Mouse (Mus musculus) left cerebral cortex, postnatal 10 days (tissue): ENCODE measurements at regions not wholly inside any gene's neighbourhood (a gene's known extent, or its start where the extent isn't known, plus 50 kb on each side); places are given as distances from the start of the nearest gene placed in this dataset.

ENCODE experiments used
- DNase-seq, 2 experiments: peaks; one replicate each; pipeline ENCODE4 v3.0.0; 2021 to 2022; ENCODE audit warnings: low spot score in 2 of 2, mixed read lengths in 1 of 2; ENCODE audit errors: extremely low spot score in 1 of 2
- intact Hi-C: fragments of 180-260 bp; cut with DNase I; formaldehyde crosslinking; loops from one replicate; pipeline ENCODE4 v1.15.1; 2025

- no peak for DNase-seq
- intact Hi-C loops, result no loop called here
Measured at GRCm38 (mm10) chr2:158909086-158909485, 114.5 kb downstream of the Dhx35 start.

- intact Hi-C loops, result loop anchor here (5.0 kb wide), 4 partner anchors 152 to 1682 kb away; partner anchors contain the start of gene Mafb
- DNase-seq, result no peak
Measured at GRCm38 (mm10) chr2:158910325-158910724, 115.7 kb downstream of the Dhx35 start.

- peak in 1 of 2 experiments; percentile 14 for DNase-seq
- intact Hi-C loops, result loop anchor here (5.0 kb wide), 4 partner anchors 151 to 1681 kb away; partner anchors contain the start of gene Mafb
Measured at GRCm38 (mm10) chr2:158911191-158911590, 116.6 kb downstream of the Dhx35 start.

- intact Hi-C loops, result loop anchor here (5.0 kb wide), 4 partner anchors 150 to 1680 kb away; partner anchors contain the start of gene Mafb
- peak; percentile 40 to 69 for DNase-seq
Measured at GRCm38 (mm10) chr2:158912631-158913258, 118.1 kb downstream of the Dhx35 start.

- DNase-seq, result peak; percentile 6 to 50
- intact Hi-C loops, result no loop called here
Measured at GRCm38 (mm10) chr2:158917398-158917797, 122.8 kb downstream of the Dhx35 start.

GRCm38 (mm10) chr2:158918312-158918711 lies 123.7 kb downstream of the Dhx35 start:
- intact Hi-C loops, result no loop called here
- no peak for DNase-seq

GRCm38 (mm10) chr2:158921342-158922255 lies 127.0 kb downstream of the Dhx35 start:
- no peak for DNase-seq
- intact Hi-C loops, result no loop called here

- intact Hi-C loops, result no loop called here
- no peak for DNase-seq
Measured at GRCm38 (mm10) chr2:158922766-158923165, 128.2 kb downstream of the Dhx35 start.

GRCm38 (mm10) chr2:158929507-158929906 lies 134.9 kb downstream of the Dhx35 start:
- intact Hi-C loops, result no loop called here
- DNase-seq, result no peak

DNA sequence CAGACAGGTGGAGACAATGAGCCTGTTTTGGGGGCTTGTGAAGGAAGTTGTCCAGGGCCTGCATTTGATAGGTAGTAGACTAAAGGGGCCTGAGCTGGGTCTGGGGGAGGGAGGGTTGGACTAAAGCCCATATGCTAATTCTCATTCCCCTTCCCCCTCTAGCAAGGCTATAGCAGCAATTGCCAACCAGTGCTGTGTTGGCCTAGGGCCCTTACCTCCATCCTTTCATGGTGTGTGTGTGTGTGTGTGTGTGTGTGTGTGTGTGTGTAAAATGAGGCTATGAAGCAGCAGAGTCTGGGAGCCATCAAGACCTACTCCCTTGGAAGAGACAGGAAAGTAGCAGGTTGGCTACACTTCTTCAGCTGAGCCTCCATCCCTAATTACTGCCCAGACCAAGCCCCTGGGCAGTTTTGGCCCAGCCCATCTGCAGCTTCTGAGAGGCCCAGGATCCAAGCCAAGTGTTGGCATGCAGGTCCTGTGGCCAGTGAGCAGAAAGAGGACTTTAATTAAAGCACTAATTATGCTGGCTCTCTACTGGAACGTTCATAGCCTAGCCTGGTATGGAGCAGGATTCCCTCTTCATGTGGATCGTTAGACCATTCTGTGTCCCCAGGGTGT lies 143.4 kb downstream of the Dhx35 start:
- intact Hi-C loops, result no loop called here

GRCm38 (mm10) chr2:158949418-158949817 lies 154.8 kb downstream of the Dhx35 start:
- no peak for DNase-seq
- intact Hi-C loops, result no loop called here

More for the DNA sequence above, 143.4 kb downstream of the Dhx35 start:
- DNase-seq, result peak in 1 of 2 experiments; percentile 57

GRCm38 (mm10) chr2:158951061-158951460 lies 156.5 kb downstream of the Dhx35 start:
- intact Hi-C loops, result no loop called here

GRCm38 (mm10) chr2:158956888-158957287 lies 162.3 kb downstream of the Dhx35 start:
- intact Hi-C loops, result no loop called here
- no peak for DNase-seq

More at GRCm38 (mm10) chr2:158951061-158951460, 156.5 kb downstream of the Dhx35 start:
- DNase-seq, result no peak

DNA sequence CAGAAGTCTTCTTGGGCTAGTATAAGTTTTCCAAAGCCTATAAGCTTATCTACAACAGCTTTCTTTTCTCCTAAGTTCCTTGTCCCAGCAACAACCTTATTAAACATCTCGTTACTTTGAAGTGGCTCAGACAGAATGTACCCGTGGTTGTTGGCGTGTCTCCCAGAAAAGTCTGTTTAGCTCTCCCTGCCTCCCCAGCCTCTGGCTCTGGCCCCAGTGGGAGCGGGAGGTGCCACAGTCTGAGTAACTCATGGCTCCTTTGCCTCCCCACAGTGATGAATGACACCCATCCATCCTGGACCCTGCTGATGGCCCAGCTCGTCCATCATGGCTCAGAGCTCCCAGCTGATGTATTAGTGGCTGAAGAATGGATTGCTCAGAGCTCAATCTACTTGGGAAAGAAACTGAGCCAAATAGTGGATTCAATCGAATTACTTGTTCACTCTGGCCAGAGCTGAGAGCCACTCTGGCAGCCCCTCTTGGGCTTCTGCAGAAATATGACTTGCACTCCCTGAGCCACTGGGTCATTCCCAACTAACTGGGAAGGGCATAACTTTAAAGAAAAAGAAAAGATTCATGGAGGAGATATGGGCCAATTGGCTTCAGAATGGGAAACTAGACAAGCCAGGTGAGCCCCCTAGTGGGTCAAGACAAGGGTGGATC lies 170.5 kb downstream of the Dhx35 start:
- intact Hi-C loops, result no loop called here
- peak; percentile 79 to 84 for DNase-seq

DNA sequence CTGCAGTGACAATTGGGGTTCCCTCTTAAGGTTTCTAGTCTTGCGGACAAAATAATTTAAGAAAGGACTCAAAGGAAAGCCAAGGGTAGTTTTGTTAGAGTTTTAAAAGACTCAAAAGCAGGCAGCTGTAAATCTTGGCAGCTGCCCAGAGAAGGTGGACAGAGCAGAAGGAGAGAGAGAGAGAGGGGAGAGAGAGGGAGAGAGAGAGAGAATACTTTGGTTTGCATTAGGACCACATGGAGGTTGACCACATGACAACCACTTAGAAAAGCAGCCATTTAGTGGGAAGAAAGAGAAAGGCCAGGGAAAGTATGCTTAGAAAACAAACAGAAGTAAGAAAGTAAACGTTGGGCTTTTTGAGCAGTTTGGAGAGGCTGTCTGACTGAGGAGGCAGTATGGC lies 177.6 kb downstream of the Dhx35 start:
- no peak for DNase-seq
- intact Hi-C loops, result no loop called here

DNA sequence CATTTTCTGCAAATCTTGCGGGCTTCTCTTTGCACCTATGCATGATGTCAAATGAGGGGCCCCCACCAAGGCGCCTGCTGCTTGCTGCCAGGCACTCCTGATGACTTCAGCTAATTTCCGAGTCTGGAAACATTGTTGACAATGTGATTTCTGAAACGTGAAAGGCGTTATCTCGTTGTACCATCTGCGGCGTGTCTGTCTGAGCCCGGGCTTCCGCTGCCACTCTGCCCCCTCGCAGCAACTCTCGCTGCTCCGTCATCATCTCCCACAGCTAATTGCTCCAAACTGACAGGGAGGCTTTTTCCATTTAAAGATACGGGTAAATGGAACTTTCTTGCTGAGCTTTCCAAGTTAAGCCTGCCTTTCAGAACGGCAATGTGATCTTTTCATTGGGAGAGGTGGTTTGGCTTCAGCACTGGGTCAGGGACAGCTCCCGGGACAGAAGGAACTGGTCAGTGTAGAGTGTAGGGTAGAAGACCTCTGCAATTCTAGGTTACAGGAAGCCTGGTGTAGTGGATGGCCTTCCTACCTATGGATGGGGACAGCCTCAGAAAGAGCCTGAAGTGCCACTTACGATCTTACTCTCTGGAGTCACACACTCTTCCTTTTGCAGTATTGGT lies 191.0 kb downstream of the Dhx35 start:
- intact Hi-C loops, result no loop called here
- peak; percentile 5 to 28 for DNase-seq

DNA sequence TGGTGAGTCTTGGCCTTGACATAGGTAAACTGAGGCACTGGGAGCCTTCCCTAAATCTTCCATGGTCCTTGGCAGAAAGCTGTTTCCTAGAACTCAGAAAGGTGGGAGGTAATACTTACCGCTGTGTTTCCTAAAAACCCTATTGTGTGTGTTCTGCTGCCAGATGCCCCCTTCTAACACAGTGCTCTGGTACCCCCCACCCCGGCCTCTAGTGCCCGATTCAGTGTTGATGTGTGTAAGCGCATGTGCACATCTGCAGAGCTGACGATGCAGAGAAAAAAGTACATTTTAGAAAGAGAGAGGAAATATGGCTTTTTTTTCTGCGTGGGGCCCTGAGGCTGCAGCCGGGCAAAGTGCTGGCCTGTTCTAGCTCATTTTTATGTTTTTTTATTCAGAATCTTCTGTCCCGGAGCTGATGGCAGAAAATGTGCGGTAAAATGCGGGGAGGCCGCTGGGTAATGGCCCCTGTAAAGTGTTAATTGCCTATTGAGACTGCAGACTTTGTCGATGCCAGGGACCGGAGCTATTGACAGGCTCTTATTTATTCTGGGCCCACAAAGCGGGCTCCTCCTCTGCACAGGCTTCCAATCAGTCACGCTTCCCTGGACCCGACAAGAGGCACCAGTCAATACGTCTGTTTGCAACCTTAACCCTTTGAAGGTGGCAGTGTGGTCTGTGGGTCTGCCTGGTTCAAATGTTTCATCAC lies 208.0 kb downstream of the Dhx35 start:
- DNase-seq, result no peak
- intact Hi-C loops, result no loop called here

- no peak for DNase-seq
- intact Hi-C loops, result no loop called here
Measured at GRCm38 (mm10) chr2:159003187-159003497, 208.5 kb downstream of the Dhx35 start.
